Mouse (Mus musculus) liver, embryonic 13.5 days (tissue): ENCODE data around the gene Hoxc4. TPM values are rescaled to one million over a fixed set of nuclear protein-coding genes. Genes with fewer than 3 reads are reported as not detected.

Source experiments
- ATAC-seq: fragments of 200-750 bp; cut with Nextera tagmentation; 2 replicates; pipeline ENCODE4 v1.8.0; 2017; ENCODE audit warnings: low read depth, mild to moderate bottlenecking, moderate number of reproducible peaks, moderate library complexity
- DNase-seq: peaks from one replicate; pipeline ENCODE4 v3.0.0; 2022
- H3K27ac ChIP-seq: fragments of 300-500 bp; sonication (generic); 2 replicates; pipeline ENCODE4 v1.5.1; 2015; ENCODE audit warnings: moderate library complexity, mild to moderate bottlenecking, inconsistent platforms
- H3K27me3 ChIP-seq: fragments of 300-500 bp; sonication (generic); 2 replicates; pipeline ENCODE4 v1.6.1; 2015; ENCODE audit warnings: mild to moderate bottlenecking, inconsistent platforms
- H3K36me3 ChIP-seq: fragments of 300-500 bp; sonication (generic); 2 replicates; pipeline ENCODE4 v1.6.1; 2015; ENCODE audit warnings: mild to moderate bottlenecking, inconsistent platforms
- H3K4me1 ChIP-seq: fragments of 300-500 bp; sonication (generic); replicated peaks from 2 replicates; pipeline ENCODE4 v1.6.1; 2015; ENCODE audit warnings: inconsistent platforms
- H3K4me2 ChIP-seq: fragments of 300-500 bp; sonication (generic); 2 replicates; pipeline ENCODE4 v1.6.1; 2015; ENCODE audit warnings: inconsistent platforms, mild to moderate bottlenecking, moderate library complexity
- H3K4me3 ChIP-seq: fragments of 300-500 bp; sonication (generic); replicated peaks from 2 replicates; pipeline ENCODE4 v1.5.1; 2015; ENCODE audit warnings: mild to moderate bottlenecking, inconsistent platforms
- H3K9ac ChIP-seq: fragments of 300-500 bp; sonication (generic); 2 replicates; pipeline ENCODE4 v1.6.1; 2015; ENCODE audit warnings: mild to moderate bottlenecking, inconsistent platforms
- H3K9me3 ChIP-seq: fragments of 300-500 bp; sonication (generic); replicated peaks from 2 replicates; pipeline ENCODE4 v1.6.1; 2016; ENCODE audit warnings: inconsistent platforms
- WGBS: fragments of 180-500 bp; shearing (Covaris S2); methylation state at CpG from one replicate; pipeline ENCODE4 v1.1.7; 2015; ENCODE audit not compliant: insufficient replicate concordance; 5-methylcytosine and 5-hydroxymethylcytosine counted together
- polyA plus RNA-seq: library from polyadenylated mRNA; unstranded; fragments of >200 nt; fragmentation: Nextera tagmentation; extraction: Ambion mirVana; gene quantifications from 2 replicates; pipeline ENCODE4 v1.2.1, GENCODE M21; 2015

Hoxc4 gene
- polyA plus RNA-seq, 1 experiment from 2014 or later: 0.31 TPM

- Histone ChIP-seq H3K27me3 (peaks cover 100% of the 10 kb centered on the region), H3K4me1 (0 out of 2 replicates have a peak, but pooled peaks cover 6% of the 10 kb centered on the region), H3K9ac (no peak overlapping the region), H3K4me2 (no peak overlapping the region), H3K4me3 (no peak overlapping the region), H3K36me3 (no peaks in the 10 kb centered on the region), H3K27ac (no peak overlapping the region), H3K9me3 (no peaks in the 10 kb centered on the region)
- ATAC-seq: no peak
- no peak for DNase-seq
- 0% methylated on average over 1 of the region's 1 CpGs for WGBS
Observed at GRCm38 (mm10) chr15:102979936-102980335, 38.8 kb upstream of the Hoxc4 start.

GRCm38 (mm10) chr15:102980352-102980751 lies 38.4 kb upstream of the Hoxc4 start:
- no peak for ATAC-seq
- Histone ChIP-seq H3K27me3 (peaks cover 100% of the 10 kb centered on the region), H3K4me1 (0 out of 2 replicates have a peak, but pooled peaks cover 6% of the 10 kb centered on the region), H3K36me3 (no peaks in the 10 kb centered on the region), H3K9me3 (no peaks in the 10 kb centered on the region), H3K27ac (no peak overlapping the region), H3K4me2 (no peak overlapping the region), H3K9ac (no peak overlapping the region), H3K4me3 (no peak overlapping the region)
- DNase-seq: no peak
- WGBS: 6% methylated on average over 11 of the region's 11 CpGs

- H3K4me3 ChIP-seq: no peak overlapping the region
- 2% methylated on average over 14 of the region's 14 CpGs for WGBS
- ATAC-seq: no peak
Observed at GRCm38 (mm10) chr15:102980912-102981311, 37.8 kb upstream of the Hoxc4 start.

DNA sequence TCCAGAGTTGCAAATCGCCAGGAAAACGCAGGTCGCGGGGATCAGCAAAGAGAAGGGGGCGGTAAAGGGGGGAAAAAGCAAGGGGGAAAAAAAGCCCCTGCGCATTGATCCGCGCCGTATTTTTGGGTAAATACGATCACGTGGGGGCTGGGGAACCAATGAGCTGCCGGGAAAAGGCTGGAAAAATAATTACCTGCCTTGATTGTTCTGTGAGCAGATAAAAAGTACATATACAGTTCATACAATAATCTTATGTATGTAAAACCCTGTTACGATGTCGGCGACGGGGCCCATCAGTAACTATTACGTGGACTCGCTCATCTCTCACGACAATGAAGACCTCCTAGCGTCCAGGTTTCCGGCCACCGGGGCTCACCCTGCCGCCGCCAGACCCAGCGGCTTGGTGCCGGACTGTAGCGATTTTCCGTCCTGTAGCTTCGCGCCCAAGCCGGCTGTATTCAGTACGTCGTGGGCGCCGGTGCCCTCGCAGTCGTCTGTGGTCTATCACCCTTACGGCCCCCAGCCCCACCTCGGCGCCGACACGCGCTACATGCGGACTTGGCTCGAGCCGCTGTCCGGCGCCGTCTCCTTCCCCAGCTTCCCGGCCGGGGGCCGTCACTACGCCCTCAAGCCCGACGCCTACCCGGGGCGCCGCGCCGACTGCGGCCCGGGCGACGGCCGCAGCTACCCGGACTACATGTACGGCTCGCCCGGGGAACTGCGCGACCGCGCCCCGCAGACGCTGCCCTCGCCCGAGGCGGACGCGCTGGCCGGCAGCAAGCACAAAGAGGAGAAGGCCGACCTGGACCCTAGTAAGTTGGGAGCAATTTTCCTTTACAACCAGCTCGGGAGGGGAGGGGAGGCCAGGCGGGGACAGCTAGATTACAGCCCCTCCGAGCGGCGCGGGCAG lies 37.1 kb upstream of the Hoxc4 start:
- H3K27me3 ChIP-seq: peaks cover 100% of the 10 kb centered on the region
- H3K36me3 ChIP-seq: no peaks in the 10 kb centered on the region
- 0 out of 2 replicates have a peak, but pooled peaks cover 6% of the 10 kb centered on the region for H3K4me1 ChIP-seq
- H3K9me3 ChIP-seq: no peaks in the 10 kb centered on the region
- peak overlapping the region; percentile 12 for H3K4me3 ChIP-seq
- H3K27ac ChIP-seq: no peak overlapping the region
- DNase-seq (no peak), ATAC-seq (no peak)
- 1% methylated on average over 88 of the region's 88 CpGs for WGBS
- H3K9ac ChIP-seq: no peak overlapping the region
- H3K4me2 ChIP-seq: peak overlapping the region; percentile 46

More at GRCm38 (mm10) chr15:102980912-102981311, 37.8 kb upstream of the Hoxc4 start:
- no peak for DNase-seq
- Histone ChIP-seq H3K9me3 (no peaks in the 10 kb centered on the region), H3K4me2 (peak overlapping the region; percentile 46; the same call in 1 of the 2 replicates), H3K9ac (no peak overlapping the region), H3K27ac (no peak overlapping the region), H3K4me1 (0 out of 2 replicates have a peak, but pooled peaks cover 6% of the 10 kb centered on the region), H3K36me3 (no peaks in the 10 kb centered on the region), H3K27me3 (peaks cover 100% of the 10 kb centered on the region)

- no peak for DNase-seq
- no peak overlapping the region for H3K4me3 ChIP-seq
- no peak overlapping the region for H3K4me2 ChIP-seq
- no peaks in the 10 kb centered on the region for H3K36me3 ChIP-seq
- WGBS: 2% methylated on average over 12 of the region's 12 CpGs
- 0 out of 2 replicates have a peak, but pooled peaks cover 6% of the 10 kb centered on the region for H3K4me1 ChIP-seq
- no peak for ATAC-seq
- no peaks in the 10 kb centered on the region for H3K9me3 ChIP-seq
- no peak overlapping the region for H3K9ac ChIP-seq
- H3K27ac ChIP-seq: no peak overlapping the region
- H3K27me3 ChIP-seq: peaks cover 100% of the 10 kb centered on the region
Observed at GRCm38 (mm10) chr15:102983716-102984115, 35.0 kb upstream of the Hoxc4 start.

- Histone ChIP-seq H3K9me3 (no peaks in the 10 kb centered on the region), H3K27me3 (peaks cover 100% of the 10 kb centered on the region), H3K4me3 (no peak overlapping the region), H3K36me3 (no peaks in the 10 kb centered on the region), H3K4me2 (no peak overlapping the region), H3K4me1 (0 out of 2 replicates have a peak, but pooled peaks cover 6% of the 10 kb centered on the region), H3K27ac (no peak overlapping the region), H3K9ac (no peak overlapping the region)
- DNase-seq: no peak
- WGBS: 7% methylated on average over 10 of the region's 10 CpGs
- no peak for ATAC-seq
Observed at GRCm38 (mm10) chr15:102984521-102984920, 34.2 kb upstream of the Hoxc4 start.

DNA sequence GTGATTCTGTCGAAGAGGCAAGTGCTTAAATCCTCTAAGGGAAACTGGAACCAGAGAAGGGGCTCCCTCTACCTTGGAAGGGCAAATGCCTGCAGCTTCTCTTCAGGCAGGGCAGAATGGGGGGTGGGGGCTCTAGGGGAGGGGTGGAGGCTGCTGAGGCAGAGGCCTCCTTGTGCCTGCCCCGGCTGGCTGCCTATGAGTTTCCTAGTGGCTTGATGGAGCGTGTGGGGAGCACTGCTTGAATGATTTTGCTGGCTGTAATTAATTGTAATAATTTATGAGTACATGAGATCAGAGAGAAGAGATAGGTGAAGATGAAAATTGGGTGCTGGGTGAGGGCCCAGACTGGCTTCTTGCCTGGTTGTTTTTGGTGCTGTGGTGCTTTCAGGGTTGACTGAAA lies 33.8 kb upstream of the Hoxc4 start:
- H3K4me1 ChIP-seq: 0 out of 2 replicates have a peak, but pooled peaks cover 6% of the 10 kb centered on the region
- peaks cover 100% of the 10 kb centered on the region for H3K27me3 ChIP-seq
- no peaks in the 10 kb centered on the region for H3K9me3 ChIP-seq
- no peak for ATAC-seq
- no peak overlapping the region for H3K4me3 ChIP-seq
- H3K4me2 ChIP-seq: no peak overlapping the region
- H3K9ac ChIP-seq: no peak overlapping the region
- no peak overlapping the region for H3K27ac ChIP-seq
- WGBS: 8% methylated on average over 3 of the region's 3 CpGs
- no peaks in the 10 kb centered on the region for H3K36me3 ChIP-seq
- no peak for DNase-seq

GRCm38 (mm10) chr15:102987124-102987833 lies 31.5 kb upstream of the Hoxc4 start:
- Histone ChIP-seq H3K4me2 (no peak overlapping the region), H3K9me3 (no peaks in the 10 kb centered on the region), H3K9ac (no peak overlapping the region)

DNA sequence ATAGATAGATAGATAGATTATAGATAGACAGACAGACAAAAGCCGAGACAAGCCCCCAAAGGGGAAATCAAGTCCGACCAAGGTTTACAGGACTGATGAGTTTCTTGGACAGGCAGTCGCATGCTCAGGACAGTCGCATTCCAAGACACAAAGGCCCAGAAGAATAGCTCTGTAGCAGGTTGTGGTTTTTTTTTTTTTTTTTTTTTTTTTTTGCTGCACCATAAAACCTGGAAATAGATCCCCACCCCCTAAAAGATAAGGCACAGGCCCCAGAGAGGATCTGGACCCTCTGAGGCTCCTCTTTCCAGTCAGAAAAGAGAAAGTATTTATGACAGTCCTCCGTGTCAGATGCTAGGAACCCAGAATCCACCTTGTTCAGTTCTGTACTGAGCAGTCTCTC lies 30.7 kb upstream of the Hoxc4 start:
- Histone ChIP-seq H3K4me3 (no peak overlapping the region), H3K27ac (no peak overlapping the region), H3K27me3 (peaks cover 99% of the 10 kb centered on the region), H3K36me3 (no peaks in the 10 kb centered on the region), H3K4me2 (no peak overlapping the region), H3K4me1 (no peaks in the 10 kb centered on the region), H3K9ac (no peak overlapping the region), H3K9me3 (no peaks in the 10 kb centered on the region)
- 21% methylated on average over 5 of the region's 5 CpGs for WGBS
- DNase-seq (no peak), ATAC-seq (no peak)

More at GRCm38 (mm10) chr15:102987124-102987833, 31.5 kb upstream of the Hoxc4 start:
- H3K36me3 ChIP-seq: no peaks in the 10 kb centered on the region
- no peak overlapping the region for H3K4me3 ChIP-seq
- no peaks in the 10 kb centered on the region for H3K4me1 ChIP-seq
- H3K27me3 ChIP-seq: peaks cover 99% of the 10 kb centered on the region
- ATAC-seq (no peak), DNase-seq (peak; percentile 55)
- WGBS: 4% methylated on average over 21 of the region's 21 CpGs
- H3K27ac ChIP-seq: no peak overlapping the region

GRCm38 (mm10) chr15:102990461-102991397 lies 28.0 kb upstream of the Hoxc4 start, which contains the start of gene Hoxc8:
TSS of gene Hoxc8 (plus strand) at chr15:102990607.
- Histone ChIP-seq H3K4me2 (no peak within 1 kb of the TSS), H3K4me3 (no peak within 1 kb of the TSS), H3K9me3 (no peaks in the 10 kb centered on the region), H3K4me1 (no peaks in the 10 kb centered on the region), H3K27ac (no peak within 1 kb of the TSS), H3K36me3 (no peaks in the 10 kb centered on the region), H3K27me3 (peaks cover 98% of the 10 kb centered on the region), H3K9ac (no peak within 1 kb of the TSS)
- ATAC-seq (no peak), DNase-seq (no peak)
- 3% methylated on average over 69 of the region's 69 CpGs for WGBS
